Mouse (Mus musculus) testis, adult 2 months (tissue): ENCODE measurements around the gene Tnfaip8l2. TPM values are rescaled to one million over a fixed set of nuclear protein-coding genes. Genes with fewer than 3 reads are reported as not detected.

ENCODE experiments used
- H3K27ac ChIP-seq: fragments of 200-500 bp; 2 replicates; pipeline ENCODE4 v1.5.1; 2012; ENCODE audit warnings: low read depth, low read length; ENCODE audit not compliant: control insufficient read depth, insufficient read depth
- H3K27me3 ChIP-seq: fragments of 200-500 bp; 2 replicates; pipeline ENCODE4 v1.6.1; 2012; ENCODE audit warnings: mild to moderate bottlenecking, low read length, moderate library complexity; ENCODE audit not compliant: control insufficient read depth, insufficient read depth
- H3K36me3 ChIP-seq: fragments of 200-500 bp; 2 replicates; pipeline ENCODE4 v1.6.1; 2012; ENCODE audit warnings: mild to moderate bottlenecking, low read length; ENCODE audit not compliant: control insufficient read depth, insufficient read depth
- H3K4me1 ChIP-seq: fragments of 200-500 bp; 2 replicates; pipeline ENCODE4 v1.6.1; 2012; ENCODE audit warnings: low read length; ENCODE audit not compliant: control insufficient read depth, insufficient read depth
- H3K4me3 ChIP-seq: fragments of 200-500 bp; 2 replicates; pipeline ENCODE4 v1.5.1; 2012; ENCODE audit warnings: low read depth, mild to moderate bottlenecking, low read length, moderate library complexity, mixed read lengths; ENCODE audit not compliant: control insufficient read depth
- CTCF ChIP-seq: fragments of 200-500 bp; IDR thresholded peaks from 2 replicates; pipeline ENCODE4 v1.5.1; 2012; ENCODE audit warnings: low read depth, mild to moderate bottlenecking, inconsistent platforms, low read length, moderate library complexity; ENCODE audit not compliant: control insufficient read depth, insufficient read depth, insufficient replicate concordance
- POLR2A ChIP-seq: fragments of 200-500 bp; IDR thresholded peaks from 2 replicates; pipeline ENCODE4 v1.6.1; 2012; ENCODE audit warnings: low read depth, mild to moderate bottlenecking, inconsistent platforms, low read length, moderate library complexity; ENCODE audit not compliant: control insufficient read depth
- polyA plus RNA-seq: library from polyadenylated mRNA; depleted of rRNA; stranded (reverse); fragments of >200 nt; gene quantifications from 2 replicates; pipeline ENCODE4 v1.2.3, GENCODE M21; 2012; rRNA removed

The Tnfaip8l2 gene
- polyA plus RNA-seq: 0.81 and 0.82 TPM in 2 replicates

DNA sequence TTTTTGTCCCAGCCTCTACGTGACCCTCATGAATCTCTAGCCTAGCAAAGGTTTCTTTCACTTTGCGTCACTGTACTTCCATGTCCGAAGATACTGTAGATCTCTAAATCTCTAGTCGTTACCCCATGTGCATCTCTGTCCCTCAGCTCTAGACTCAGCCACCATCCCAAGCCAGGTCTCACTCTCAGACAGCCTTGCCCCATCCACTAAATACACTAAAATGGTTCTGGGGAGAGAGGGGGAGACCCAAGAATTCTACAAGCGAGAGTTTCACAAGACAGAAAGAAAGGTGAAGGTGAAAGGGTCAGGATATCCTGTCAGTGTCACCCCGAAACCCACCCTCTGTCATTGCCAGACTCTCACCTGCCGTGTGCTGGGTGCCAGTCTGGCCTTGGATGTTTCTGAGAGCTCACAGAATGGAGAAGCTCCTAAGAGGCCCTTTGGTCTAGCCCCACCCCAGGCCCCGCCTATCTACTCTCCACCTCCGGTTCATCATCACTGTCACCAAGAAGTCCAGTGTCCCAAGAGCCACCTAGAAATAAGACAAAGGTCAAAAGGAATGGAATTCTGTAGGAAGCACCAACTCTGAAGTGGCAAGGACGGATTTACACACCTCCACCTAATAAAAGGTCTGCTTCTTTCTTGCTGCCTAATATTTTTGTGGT lies at the start of gene Tnfaip8l2:
TSS of gene Tnfaip8l2 (minus strand) at position 409 of the 665 bp plus-strand sequence.
- no peak for TF ChIP-seq CTCF
- TF ChIP-seq POLR2A: no peak
- peaks cover 11% of the 10 kb centered on the region for H3K4me1 ChIP-seq
- no peaks in the 10 kb centered on the region; the same call in 1 of the 2 replicates for H3K36me3 ChIP-seq
- no peak within 1 kb of the TSS for H3K27ac ChIP-seq
- no peaks in the 10 kb centered on the region for H3K27me3 ChIP-seq
- H3K4me3 ChIP-seq: no peak within 1 kb of the TSS

DNA sequence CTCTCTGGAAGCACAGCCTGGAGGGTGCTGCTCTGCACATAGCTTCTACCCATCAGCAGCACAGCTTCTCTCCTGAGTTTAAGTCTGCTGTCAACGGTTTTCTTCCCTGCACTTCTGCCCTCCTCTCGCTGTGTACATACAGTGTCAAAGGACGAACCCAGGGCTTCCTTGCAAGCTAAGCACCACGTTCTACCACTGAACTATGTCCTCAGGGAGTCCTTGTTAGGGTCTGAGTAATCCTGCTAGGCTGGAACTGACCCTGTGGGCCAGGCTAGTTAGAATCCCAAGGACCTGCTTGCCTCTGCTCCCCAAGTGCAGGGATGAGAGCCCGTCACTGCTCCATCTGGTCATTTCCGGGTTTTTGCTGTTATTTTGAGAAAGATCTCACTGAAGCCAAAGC lies 44.7 kb upstream of the Tnfaip8l2 start:
- no peak for TF ChIP-seq POLR2A
- TF ChIP-seq CTCF: no peak
- H3K27me3 ChIP-seq: no peaks in the 10 kb centered on the region
- H3K4me1 ChIP-seq: no peaks in the 10 kb centered on the region
- H3K36me3 ChIP-seq: peaks cover 13% of the 10 kb centered on the region
- no peak overlapping the region for H3K4me3 ChIP-seq
- no peak overlapping the region for H3K27ac ChIP-seq

DNA sequence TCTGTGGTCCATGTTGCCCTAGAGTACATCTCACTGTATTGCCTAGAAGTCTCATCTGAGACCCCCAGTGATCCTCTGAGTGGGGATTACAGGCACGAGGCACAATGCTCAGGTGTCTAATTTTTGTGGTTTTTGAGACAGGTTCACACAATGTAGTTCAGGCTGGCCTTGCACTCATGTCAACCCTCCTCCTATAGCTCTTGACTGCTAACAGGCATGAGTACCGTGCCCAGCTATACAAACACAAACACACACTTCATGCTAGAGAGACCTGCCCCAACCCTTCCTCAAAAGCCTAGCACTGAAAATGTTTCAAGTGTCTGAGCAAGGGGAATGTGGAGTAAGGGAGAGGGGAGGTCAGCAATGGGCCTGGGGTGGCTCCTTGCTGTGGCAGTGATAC lies 43.9 kb upstream of the Tnfaip8l2 start:
- H3K36me3 ChIP-seq: peaks cover 13% of the 10 kb centered on the region

DNA sequence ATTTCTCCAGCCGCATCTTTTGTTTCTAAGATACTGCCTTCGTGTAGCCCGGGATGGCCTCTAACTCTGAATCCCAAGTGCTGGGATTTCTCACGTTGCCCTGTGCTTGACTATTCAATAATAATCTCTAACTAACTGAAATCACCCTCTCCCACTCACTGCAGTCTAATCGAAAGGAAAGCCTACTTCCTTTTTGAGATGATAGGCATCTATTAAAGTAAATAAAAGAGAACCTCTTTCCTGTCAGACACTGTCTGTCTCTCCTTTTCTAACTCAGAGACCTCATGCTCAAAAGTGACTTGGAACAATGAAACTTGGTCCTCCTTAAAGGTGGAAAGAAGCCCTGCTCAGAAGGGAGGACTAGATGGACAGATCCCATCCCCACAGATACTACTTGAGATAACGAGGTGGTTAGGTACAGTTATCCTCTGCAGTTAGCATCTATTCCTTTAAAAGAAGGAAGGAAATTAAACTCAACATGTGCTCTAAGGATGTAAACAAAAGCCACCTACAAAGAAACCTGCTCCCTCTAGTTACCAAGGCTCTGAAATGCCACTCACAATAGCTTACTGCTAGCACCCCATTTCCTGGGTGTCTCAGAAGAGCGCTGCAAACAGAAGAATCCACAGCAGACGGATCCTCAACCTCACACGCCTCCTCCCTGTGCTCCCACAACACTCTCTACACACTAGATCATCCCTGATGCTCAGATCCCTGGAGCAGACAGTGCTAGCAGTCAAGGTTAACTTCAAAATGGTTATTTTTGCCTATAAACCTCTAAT lies 42.8 kb upstream of the Tnfaip8l2 start:
- TF ChIP-seq POLR2A (no peak), CTCF (no peak)
- H3K4me3 ChIP-seq: no peak overlapping the region
- H3K27ac ChIP-seq: 0 out of 2 replicates have a peak overlapping the region, but pooled peaks have one; percentile 32
- no peaks in the 10 kb centered on the region for H3K27me3 ChIP-seq
- no peaks in the 10 kb centered on the region; the same call in none of the 2 replicates for H3K4me1 ChIP-seq
- H3K36me3 ChIP-seq: peaks cover 13% of the 10 kb centered on the region

More for the DNA sequence above, 43.9 kb upstream of the Tnfaip8l2 start:
- no peaks in the 10 kb centered on the region; the same call in 1 of the 2 replicates for H3K4me1 ChIP-seq
- H3K27ac ChIP-seq: no peak overlapping the region
- H3K4me3 ChIP-seq: no peak overlapping the region
- no peaks in the 10 kb centered on the region for H3K27me3 ChIP-seq
- TF ChIP-seq CTCF: no peak
- no peak for TF ChIP-seq POLR2A

DNA sequence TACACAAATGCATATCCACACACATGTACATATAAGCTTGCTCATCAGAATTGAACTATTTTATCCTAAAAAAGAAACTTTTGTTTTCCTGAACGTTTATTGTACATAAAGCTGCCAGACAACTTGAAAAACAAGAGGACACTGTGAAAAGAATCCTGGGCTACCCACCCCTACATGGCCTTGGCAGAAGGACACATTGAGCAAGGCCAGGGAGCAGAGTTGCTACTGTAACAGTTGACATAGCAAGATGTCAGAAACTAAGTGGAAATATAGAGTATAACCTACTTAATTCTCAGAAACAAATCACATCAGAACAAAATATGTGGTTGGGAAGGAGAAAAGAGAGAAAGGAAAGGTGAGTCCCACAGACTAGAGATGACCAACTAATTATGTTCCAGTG lies 39.7 kb upstream of the Tnfaip8l2 start:
- TF ChIP-seq CTCF: no peak
- no peak for TF ChIP-seq POLR2A
- no peak overlapping the region for H3K4me3 ChIP-seq
- peak overlapping the region; percentile 49 for H3K27ac ChIP-seq
- H3K27me3 ChIP-seq: no peaks in the 10 kb centered on the region
- H3K4me1 ChIP-seq: no peaks in the 10 kb centered on the region; the same call in none of the 2 replicates
- peaks cover 4% of the 10 kb centered on the region for H3K36me3 ChIP-seq

DNA sequence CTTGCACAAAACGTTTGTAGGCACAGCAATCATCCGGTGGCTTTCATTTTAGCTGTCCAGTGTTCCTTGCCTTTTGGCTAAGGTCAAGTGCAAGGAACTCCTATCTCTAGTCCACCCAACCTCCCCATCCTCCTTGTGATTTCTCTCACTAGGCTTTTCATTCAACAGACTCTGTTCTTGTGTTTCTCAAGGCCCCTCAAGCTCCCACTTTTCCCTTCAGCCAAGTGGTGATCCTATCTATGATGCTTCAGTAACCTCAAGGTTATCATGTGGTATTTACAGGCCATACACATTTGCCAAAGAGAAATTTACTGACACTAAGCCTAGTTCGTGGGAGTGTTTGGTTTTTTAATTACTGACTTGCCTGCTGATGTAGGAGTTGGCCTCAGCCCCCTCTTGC lies 37.7 kb upstream of the Tnfaip8l2 start:
- Histone ChIP-seq H3K27ac (peak overlapping the region; percentile 75), H3K27me3 (no peaks in the 10 kb centered on the region), H3K4me3 (no peak overlapping the region), H3K4me1 (no peaks in the 10 kb centered on the region; the same call in none of the 2 replicates), H3K36me3 (peaks cover 1% of the 10 kb centered on the region; the same call in 1 of the 2 replicates)
- TF ChIP-seq POLR2A (no peak), CTCF (no peak)

DNA sequence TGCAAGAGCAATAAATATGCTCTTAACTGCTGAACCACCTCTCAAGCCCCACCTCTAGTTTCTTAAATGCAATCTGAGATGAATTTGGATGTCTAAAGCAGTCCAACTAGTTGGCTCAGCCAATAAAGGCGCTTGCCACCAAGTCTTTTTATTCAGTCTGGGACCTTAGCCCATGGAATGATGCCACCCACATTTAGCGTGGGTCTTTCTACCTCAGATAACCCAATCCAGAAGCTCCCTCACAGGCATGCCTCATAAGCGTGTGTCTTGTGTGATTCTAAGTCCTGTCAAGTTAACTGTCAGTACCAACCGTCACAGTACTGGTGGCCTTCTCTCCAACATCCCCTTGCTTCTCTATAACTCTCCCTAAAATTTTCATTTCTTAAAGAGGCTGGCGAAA lies 36.8 kb upstream of the Tnfaip8l2 start:
- TF ChIP-seq POLR2A (no peak), CTCF (no peak)
- no peak overlapping the region for H3K4me3 ChIP-seq
- H3K4me1 ChIP-seq: peaks cover 3% of the 10 kb centered on the region
- H3K27me3 ChIP-seq: no peaks in the 10 kb centered on the region
- H3K27ac ChIP-seq: peak overlapping the region; percentile 9
- H3K36me3 ChIP-seq: no peaks in the 10 kb centered on the region
